Mouse (Mus musculus): ENCODE measurements at regions not wholly inside any gene's neighbourhood (a gene's known extent, or its start where the extent isn't known, plus 50 kb on each side); places are given as distances from the start of the nearest gene placed in this dataset.
A peak's percentile ranks its signal among the peaks of the same experiment; 100 is the strongest.

- peaks cover 4 to 26% of the 10 kb centered on the region in 2 experiments for H3K4me1 ChIP-seq (ENCODE audit: control insufficient read depth in 1 of 2, insufficient read depth in 2 of 2)
- no peaks in the 10 kb centered on the region for H3K79me2 ChIP-seq (replicated peaks; ENCODE audit: control insufficient read depth, extremely low read depth, insufficient read depth, poor library complexity, severe bottlenecking)
- H3K27ac ChIP-seq (ENCODE audit: insufficient read depth, low read depth): no peak overlapping the region
- TF ChIP-seq MXI1 (IDR thresholded peaks at IDR 0.05; ENCODE audit: low read depth, low read length): no peak
- TF ChIP-seq RCOR1 (conservative IDR thresholded peaks at IDR 0.05; ENCODE audit: low read depth, low read length): no peak
- 0 out of 4 replicates have a peak, but pooled peaks of 1 of the 2 experiments have one; percentile 11 for TF ChIP-seq CTCF (conservative IDR thresholded peaks at IDR 0.05 in 1 of 2, IDR thresholded peaks at IDR 0.05 in 1 of 2; ENCODE audit: low read depth in 2 of 2, low read length in 2 of 2)
- no peaks in the 10 kb centered on the region for H3K27me3 ChIP-seq (replicated peaks)
- H3K36me3 ChIP-seq (replicated peaks in 1 of 2; ENCODE audit: control insufficient read depth in 1 of 2, insufficient read depth in 1 of 2, low read length in 1 of 2): no peaks in the 10 kb centered on the region
- H3K4me3 ChIP-seq (replicated peaks in 1 of 3; ENCODE audit: low read depth in 2 of 3, low read length in 2 of 3, poor library complexity in 1 of 3): no peak overlapping the region
- dilution Hi-C loops (cut with MboI; ENCODE audit: extremely low pct_ligation_motif_present, extremely low pct_unique_long_range_greater_than_20kb, low sequenced_read_pairs) (no loop called here), in situ Hi-C loops (cut with MboI; ENCODE audit: low pct_ligation_motif_present, low pct_unique_long_range_greater_than_20kb, low sequenced_read_pairs) (no loop called here)
- no peak overlapping the region for H3K9ac ChIP-seq (ENCODE audit: insufficient read depth, low read depth)
- H3K4me2 ChIP-seq (ENCODE audit: insufficient read depth, low read depth, poor library complexity, severe bottlenecking): no peak overlapping the region
- no peaks in the 10 kb centered on the region for H3K9me3 ChIP-seq (replicated peaks; ENCODE audit: low read length)
- no peak for DNase-seq (ENCODE audit: extremely low read depth)
These were observed 54.6 kb upstream of the Eed start for GRCm38 (mm10) chr7:90035396-90035795.

GRCm38 (mm10) chr7:90037736-90038135 is 57.0 kb upstream of the Eed start:
- Histone ChIP-seq H3K36me3 (replicated peaks in 1 of 2; ENCODE audit: control insufficient read depth in 1 of 2, insufficient read depth in 1 of 2, low read length in 1 of 2) (no peaks in the 10 kb centered on the region), H3K4me3 (replicated peaks in 1 of 3; ENCODE audit: low read depth in 2 of 3, low read length in 2 of 3, poor library complexity in 1 of 3) (no peak overlapping the region), H3K27ac (ENCODE audit: insufficient read depth, low read depth) (no peak overlapping the region), H3K9me3 (replicated peaks; ENCODE audit: low read length) (no peaks in the 10 kb centered on the region), H3K79me2 (replicated peaks; ENCODE audit: control insufficient read depth, extremely low read depth, insufficient read depth, poor library complexity, severe bottlenecking) (no peaks in the 10 kb centered on the region), H3K9ac (ENCODE audit: insufficient read depth, low read depth) (no peak overlapping the region), H3K4me2 (ENCODE audit: insufficient read depth, low read depth, poor library complexity, severe bottlenecking) (no peak overlapping the region), H3K27me3 (replicated peaks) (no peaks in the 10 kb centered on the region), H3K4me1 (ENCODE audit: control insufficient read depth in 1 of 2, insufficient read depth in 2 of 2) (peaks cover 6 to 30% of the 10 kb centered on the region in 2 experiments)
- no peak for TF ChIP-seq SMC3 (IDR thresholded peaks at IDR 0.05; ENCODE audit: low read depth, low read length)
- no peak for TF ChIP-seq TCF12 (IDR thresholded peaks at IDR 0.05; ENCODE audit: low read depth, low read length)
- no peak for TF ChIP-seq ZMIZ1 (IDR thresholded peaks at IDR 0.05; ENCODE audit: low read depth, low read length)
- no peak for TF ChIP-seq USF1 (IDR thresholded peaks at IDR 0.05; ENCODE audit: low read depth, low read length)
- no peak for TF ChIP-seq RAD21 (IDR thresholded peaks at IDR 0.05; ENCODE audit: low read depth, low read length)
- no peak for TF ChIP-seq E2F4 (IDR thresholded peaks at IDR 0.05; ENCODE audit: insufficient replicate concordance, low read depth, low read length)
- no peak for TF ChIP-seq CHD2 (IDR thresholded peaks at IDR 0.05; ENCODE audit: low read length)
- no peak for TF ChIP-seq IRF4 (IDR thresholded peaks at IDR 0.05; ENCODE audit: low read depth, low read length)
- no peak for TF ChIP-seq MAX (IDR thresholded peaks at IDR 0.05; ENCODE audit: low read length)
- no peak for TF ChIP-seq MYC (IDR thresholded peaks at IDR 0.05; ENCODE audit: low read depth, low read length)
- TF ChIP-seq MEF2A (IDR thresholded peaks at IDR 0.05; ENCODE audit: borderline replicate concordance, low read depth, low read length): no peak
- TF ChIP-seq ZC3H11A (IDR thresholded peaks at IDR 0.05; ENCODE audit: low read depth, low read length): no peak
- no peak for TF ChIP-seq ELF1 (IDR thresholded peaks at IDR 0.05; ENCODE audit: low read depth, low read length)
- no peak for TF ChIP-seq UBTF (IDR thresholded peaks at IDR 0.05; ENCODE audit: low read depth, low read length)
- no peak for TF ChIP-seq POLR2AphosphoS2 (IDR thresholded peaks at IDR 0.05; ENCODE audit: low read depth, low read length)
- TF ChIP-seq MAFK (IDR thresholded peaks at IDR 0.05; ENCODE audit: insufficient replicate concordance, low read length): no peak
- no peak for TF ChIP-seq POLR2A (IDR thresholded peaks at IDR 0.05; ENCODE audit: low read depth, low read length)
- no peak for TF ChIP-seq MXI1 (IDR thresholded peaks at IDR 0.05; ENCODE audit: low read depth, low read length)
- no peak for TF ChIP-seq NRF1 (IDR thresholded peaks at IDR 0.05; ENCODE audit: low read depth, low read length)
- TF ChIP-seq TBP (conservative IDR thresholded peaks at IDR 0.05; ENCODE audit: low read depth, low read length): no peak
- no peak for DNase-seq (ENCODE audit: extremely low read depth)
- dilution Hi-C loops (cut with MboI; ENCODE audit: extremely low pct_ligation_motif_present, extremely low pct_unique_long_range_greater_than_20kb, low sequenced_read_pairs) (no loop called here), in situ Hi-C loops (cut with MboI; ENCODE audit: low pct_ligation_motif_present, low pct_unique_long_range_greater_than_20kb, low sequenced_read_pairs) (no loop called here)

Measured in CH12.LX (cell line).